Mouse (Mus musculus) gastrocnemius, postnatal 4 days (tissue): ENCODE results near the gene Adra1b. TPM values are rescaled to one million over a fixed set of nuclear protein-coding genes. Genes with fewer than 3 reads are reported as not detected.

Experiments
- DNase-seq, 2 experiments: peaks; one replicate each; pipeline ENCODE4 v3.0.0; 2021 to 2022; ENCODE audit warnings: low spot score in 2 of 2, mixed read lengths in 2 of 2
- total RNA-seq, 2 experiments: library from RNA; stranded (reverse); gene quantifications; 2 replicates each; pipeline ENCODE4 v1.2.3; 2021

Gene Adra1b
- total RNA-seq, 2 experiments from 2014 or later, result 0.78 to 0.88 TPM

DNA sequence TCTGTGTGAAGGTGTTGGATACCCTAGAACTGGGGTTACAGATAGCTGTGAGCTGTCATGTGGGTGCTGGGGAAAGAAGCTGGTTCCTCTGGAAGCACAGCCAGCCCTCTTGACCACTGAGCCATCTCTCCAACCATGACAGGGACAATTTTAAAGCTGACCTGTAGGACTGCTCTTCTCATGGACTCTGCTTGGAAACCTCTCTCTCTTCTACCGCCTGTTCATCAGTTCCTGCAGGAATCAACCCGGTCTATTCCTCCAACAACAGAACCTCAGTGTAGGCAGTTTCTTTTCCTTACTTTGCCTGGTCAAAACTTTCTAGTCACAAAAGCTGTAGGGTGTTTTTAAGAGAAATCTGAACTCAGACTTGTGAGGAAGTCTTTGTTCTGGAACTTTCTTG is 1.3 kb downstream of the Adra1b start:
- DNase-seq, result no peak

DNA sequence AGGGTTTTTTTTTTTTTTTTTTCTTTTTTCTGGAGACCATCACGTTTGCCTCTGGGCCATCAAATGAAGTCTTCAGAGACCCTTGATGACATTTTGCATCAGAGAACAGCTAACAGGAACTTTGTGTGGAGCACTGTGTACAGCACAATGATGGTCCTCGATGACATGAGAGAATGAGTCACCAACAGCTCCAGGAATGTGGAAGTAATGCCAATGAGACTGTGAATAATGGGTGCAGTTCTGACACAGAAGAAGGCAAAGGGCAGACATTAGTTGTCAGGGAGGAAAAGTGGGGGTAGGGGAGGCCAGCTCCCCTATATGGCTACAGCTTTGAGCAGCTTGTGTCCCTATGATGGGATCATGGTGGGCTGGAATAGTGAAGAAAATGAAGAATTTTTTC is 5.7 kb downstream of the Adra1b start:
- DNase-seq, result no peak

DNA sequence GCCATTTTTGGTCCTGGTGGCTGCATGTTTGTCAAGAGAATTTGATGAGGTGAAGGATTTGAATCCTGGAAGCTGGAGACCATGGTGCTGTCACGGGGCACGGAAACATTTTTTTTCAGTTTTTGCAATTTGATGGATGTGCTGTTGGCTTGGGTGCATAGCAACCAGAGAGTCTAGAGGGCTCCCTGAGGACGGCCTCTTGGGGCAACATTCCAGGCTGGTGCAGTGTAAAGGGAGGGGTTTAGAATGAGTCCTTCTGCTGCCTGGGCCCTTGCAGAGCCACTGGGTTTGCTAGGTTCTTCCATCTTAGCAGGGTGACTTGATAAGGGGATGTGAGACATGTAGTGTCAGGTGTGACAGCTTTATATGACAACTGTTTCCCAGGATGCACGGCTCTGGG is 8.5 kb downstream of the Adra1b start:
- no peak for DNase-seq

DNA sequence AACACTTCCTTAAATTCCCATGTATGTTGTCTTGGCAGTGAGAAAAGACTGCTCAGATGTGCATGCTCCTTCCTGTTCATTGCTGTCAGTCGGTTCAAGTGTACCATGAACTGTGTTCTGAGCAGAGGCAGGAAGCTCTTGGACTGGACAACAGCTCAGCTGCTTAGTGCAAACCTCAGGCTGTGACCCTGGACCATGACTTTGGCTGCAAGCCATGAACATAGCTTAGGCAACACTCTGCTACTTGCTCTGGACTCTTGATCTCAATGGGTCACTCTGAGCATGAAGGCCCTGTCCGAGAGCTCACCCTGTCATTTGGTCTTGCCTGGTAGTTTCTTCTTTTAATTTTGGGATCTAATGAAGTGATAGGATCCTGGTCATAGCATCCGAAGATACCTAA is 9.6 kb downstream of the Adra1b start:
- no peak for DNase-seq

DNA sequence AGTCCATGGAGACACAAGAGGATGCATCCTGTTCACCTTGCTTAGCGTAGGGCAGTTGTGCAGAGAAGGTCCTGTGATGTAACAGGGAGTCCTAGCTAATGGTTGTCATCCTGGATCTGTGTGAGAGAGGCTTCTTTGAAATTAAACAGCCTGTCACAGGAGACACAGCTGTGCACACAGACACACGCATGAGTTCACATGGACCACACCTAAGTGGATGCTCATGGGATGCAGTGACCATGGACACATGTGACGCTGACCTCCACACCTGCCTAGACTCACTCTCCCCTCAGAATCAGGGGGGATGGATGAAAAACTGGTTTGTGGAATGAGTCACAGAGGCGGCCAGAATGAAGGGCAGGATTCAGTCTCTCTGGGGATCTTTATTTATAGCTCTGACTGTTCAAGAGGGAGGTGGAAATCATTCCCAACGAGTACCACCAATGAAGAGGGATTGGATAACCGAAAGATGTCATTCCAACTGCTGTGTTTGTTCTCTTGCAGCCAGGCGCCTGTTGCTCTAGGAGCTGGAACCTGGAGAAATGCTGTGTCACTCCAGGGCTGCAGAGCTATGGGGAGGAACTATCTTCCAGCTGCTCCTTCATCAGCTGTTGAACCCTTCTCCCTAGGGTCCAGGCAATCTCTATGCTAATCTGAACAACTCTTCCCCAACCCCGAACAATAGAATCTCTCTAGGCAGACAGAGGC is 11.6 kb downstream of the Adra1b start:
- DNase-seq, result no peak

DNA sequence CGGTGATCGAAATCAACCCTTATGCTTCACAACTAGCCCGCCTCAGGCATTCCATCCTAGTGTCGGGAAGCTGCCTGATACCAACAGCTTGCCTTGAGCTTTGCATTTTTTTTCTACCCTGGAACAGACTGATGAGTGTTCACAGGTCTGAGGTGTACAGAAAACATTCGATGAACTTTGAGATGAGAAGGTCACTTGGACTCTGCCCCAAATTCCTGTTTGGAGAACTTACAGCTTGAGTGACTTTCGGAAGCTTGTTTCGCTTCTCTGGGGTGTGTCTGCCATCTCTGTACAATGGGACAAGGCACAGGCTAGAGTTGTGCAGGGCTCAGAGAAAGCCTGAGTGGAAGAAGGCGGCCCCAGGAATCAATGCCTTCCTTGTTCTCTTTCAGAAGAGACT is 12.3 kb downstream of the Adra1b start:
- DNase-seq, result no peak

DNA sequence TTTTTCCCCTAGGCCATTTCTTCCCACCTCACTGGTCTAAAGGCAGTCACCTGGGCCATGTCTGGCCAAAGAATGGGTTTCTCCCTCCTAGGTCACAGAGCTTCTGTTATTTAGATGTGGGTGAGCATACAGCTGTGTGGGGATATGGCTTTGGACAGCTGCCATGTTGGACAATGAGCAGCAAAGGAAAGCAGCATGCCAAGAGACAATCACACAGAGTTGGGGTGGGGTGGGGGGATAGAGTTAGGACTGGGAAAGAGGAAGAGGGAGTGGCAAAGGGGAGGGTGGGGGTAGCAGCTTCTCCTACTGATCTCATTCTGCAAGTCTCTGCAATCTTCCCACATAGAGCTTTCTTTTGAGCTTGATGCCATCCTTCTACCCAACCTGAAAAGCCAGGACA is 13.4 kb downstream of the Adra1b start:
- no peak for DNase-seq

DNA sequence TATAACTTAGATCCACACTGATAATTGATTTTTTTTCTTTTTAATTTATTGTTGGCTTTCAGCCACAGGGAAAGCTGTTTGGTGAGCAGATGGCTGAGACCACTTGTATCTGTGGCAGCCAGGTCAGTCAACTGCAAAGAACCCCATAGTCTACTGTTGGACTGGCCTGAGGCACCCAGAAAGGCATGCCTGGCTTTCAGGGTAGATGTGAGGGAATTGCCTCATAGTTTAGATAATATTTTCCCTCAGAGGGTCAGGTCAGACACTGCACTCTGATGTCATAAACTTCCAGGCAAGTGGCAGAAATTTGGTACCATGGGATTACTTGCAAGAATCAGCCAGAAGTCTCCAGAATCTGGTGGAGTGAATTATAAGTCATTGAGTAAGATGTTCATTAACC is 16.5 kb downstream of the Adra1b start:
- DNase-seq, result no peak

DNA sequence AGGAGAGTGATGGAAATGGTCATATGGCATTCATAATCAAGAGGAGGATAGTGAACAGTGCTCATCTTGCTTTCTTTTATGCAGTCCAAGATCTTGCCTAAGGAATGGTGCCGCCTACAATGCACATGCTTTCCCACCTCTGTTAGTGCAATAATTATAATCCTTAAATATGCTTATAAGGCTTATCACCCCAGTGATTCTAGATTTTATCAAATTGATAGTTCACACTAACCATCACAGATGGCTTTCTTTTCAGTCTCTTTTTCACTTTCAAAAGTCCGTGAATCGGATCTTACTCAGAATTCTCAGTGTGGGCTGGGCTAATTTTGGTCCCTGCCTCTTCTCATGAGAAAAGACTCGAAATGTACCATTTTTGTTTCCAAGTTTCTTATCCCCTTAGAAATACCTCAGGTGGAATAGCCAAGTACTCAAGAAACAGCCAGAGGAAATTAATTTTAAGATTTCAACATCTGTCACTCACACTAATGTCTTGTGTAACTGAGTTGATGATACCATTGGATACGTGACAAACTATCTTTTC is 17.3 kb downstream of the Adra1b start:
- no peak for DNase-seq

DNA sequence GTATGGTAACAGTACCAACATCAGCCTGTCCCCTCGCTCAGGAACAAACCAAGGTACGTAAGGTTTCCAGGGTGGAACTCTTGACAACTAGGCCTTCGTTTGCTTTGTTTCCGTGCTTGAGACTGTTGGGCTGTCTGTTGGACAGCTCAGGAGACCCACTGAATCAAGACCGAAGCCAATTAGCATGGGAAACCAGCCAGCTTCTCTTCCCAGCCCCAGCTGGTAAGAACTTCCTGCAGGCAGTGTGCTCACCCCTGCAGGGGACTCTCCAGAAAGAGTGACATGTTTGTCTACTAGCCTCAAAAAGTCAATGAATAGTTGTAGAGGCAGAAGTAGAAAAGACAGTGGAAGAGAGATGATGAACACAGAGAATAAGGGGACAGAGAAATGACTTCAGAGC is 23.8 kb downstream of the Adra1b start:
- no peak for DNase-seq

DNA sequence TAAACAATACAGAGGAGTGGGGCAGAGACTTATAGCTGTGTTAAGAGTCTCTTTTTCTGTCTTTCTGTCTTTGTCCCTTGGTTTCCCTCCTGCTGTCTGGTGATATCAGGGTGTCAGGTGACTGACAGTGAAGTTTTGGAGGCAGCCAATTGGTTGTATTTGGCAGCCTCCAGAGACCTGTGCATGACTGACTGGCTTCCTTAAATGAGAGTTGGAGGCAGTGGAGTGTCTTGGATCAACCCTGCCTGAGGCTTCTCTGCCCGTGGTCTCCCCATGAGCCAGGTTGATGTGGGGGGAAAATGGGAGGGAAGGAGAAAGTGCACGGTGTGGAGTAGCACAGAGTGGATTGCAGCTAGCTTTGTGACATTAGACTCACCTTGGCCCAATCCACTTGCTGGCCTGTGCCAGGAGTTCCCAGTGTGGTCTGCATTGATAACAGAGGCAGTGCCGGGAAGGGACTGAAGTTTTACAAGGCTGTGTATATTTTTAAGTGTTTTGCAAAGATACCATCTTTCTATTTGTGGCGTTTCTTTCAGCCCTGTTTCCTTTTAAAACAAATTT is 33.2 kb downstream of the Adra1b start:
- no peak for DNase-seq

DNA sequence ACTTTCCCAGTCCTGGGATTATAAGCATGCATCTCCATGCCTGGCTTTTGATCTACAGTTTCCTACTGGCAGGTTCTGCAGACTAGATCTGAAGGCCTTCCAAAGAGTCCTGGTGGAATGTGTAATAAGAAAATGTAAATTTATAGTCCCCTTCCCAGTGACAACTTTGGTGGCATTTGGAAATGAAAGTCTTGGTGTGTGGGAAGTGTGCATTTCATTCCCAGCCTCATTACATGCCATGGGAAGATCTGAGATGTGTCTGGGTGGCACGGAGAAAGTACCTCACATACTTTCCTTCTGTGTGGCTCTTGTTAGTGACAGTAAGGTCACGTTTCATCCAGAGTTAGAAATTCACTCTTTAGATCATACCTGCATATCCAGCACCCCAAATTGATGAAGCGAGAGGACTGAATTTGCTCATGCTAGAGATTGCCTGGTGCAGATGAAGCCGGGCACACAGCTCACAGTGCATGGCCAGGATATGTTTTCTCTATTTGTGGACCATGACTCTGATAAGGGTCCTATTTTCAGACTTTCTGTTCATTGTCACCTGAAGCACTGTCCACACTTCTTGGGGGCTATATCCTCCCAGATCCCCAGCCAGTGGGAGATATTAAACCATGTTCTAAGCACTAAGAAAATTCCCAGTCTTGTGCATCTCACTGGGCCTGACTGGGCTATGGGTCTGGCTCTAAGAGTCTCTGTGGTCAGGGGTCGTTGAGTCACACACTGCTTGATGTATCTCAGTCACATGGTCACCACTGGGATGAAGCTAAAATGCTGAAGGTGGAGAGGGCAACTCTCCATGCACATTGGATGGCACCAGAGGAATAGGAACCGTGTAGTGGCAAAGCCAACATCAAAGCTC is 35.5 kb downstream of the Adra1b start:
- no peak for DNase-seq

DNA sequence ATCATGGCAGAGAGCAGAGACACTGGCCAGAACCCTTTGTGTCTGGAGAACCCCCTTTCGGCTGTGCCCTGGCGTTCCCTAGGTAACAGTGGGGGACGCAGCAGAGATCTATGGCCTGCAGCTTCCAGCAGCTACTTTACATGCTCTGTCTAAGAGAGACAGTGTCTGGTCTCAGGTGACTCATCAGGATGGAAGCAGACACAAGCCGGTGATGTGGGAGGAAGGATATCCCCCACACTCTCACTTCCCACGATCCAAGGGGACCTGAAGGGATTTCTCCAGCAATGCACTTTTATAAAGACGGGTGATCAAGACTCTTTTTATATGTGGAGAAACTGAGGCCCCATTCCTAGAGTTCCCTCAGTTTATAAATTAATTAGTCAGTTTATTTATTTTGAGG is 48.0 kb downstream of the Adra1b start:
- DNase-seq, result no peak

DNA sequence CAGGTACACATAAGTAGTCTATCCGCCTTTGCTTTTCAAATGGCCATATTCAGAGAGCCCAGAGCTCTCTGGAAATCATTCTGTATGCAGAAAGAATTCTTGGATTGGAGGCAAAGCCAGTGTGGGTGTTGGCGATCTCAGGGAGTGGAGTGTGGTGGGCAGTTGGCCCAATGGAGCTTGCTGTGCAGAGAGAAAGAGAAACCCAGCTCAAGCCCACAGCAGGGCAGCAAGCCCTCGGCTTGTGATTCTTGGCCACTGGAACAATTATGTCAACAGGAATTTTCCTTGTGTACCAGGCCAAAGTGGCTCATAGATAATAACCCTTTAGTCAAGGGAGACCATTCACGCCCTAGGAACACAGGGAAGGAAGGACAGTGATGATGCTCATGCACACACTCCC is 53.0 kb downstream of the Adra1b start:
- DNase-seq, result no peak

DNA sequence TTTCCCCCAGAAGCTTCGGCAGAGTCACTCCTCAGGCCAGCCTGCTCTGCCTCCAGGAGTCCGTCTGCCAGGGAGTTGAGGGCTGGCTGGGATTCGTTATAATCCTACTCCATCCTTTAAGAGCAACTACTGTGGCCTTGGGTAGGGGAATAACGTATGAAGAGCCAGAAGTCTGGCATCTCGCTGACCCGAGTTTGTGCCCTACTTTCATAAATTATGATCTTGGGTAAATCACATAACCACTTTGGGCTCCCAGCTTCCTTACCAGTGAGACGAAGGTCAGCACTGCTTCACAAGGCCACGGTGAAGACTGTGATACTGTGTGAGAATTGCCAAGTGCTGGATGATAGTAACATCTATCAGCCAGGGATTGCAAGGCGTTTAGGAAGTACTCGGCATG is 59.4 kb downstream of the Adra1b start:
- DNase-seq, result no peak

DNA sequence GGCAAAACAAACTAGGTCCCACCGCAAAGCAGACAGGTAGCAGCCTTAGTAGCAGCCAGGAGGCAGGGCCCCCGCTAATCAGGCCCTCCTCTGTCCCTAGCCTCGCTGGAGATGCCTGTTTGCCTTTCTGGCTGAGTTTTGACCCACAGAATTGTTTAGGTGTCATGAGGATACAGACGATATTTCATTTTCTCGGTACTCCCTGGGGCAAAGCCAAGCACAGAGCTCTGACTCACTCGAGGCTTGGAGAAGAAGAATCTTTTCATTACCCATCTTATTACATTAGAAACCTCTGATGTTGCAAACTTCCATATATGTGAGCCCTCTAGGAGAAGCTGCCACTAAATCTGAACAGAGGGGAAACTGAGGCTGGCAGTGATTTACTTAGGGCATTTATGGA is 60.5 kb downstream of the Adra1b start:
- no peak for DNase-seq

DNA sequence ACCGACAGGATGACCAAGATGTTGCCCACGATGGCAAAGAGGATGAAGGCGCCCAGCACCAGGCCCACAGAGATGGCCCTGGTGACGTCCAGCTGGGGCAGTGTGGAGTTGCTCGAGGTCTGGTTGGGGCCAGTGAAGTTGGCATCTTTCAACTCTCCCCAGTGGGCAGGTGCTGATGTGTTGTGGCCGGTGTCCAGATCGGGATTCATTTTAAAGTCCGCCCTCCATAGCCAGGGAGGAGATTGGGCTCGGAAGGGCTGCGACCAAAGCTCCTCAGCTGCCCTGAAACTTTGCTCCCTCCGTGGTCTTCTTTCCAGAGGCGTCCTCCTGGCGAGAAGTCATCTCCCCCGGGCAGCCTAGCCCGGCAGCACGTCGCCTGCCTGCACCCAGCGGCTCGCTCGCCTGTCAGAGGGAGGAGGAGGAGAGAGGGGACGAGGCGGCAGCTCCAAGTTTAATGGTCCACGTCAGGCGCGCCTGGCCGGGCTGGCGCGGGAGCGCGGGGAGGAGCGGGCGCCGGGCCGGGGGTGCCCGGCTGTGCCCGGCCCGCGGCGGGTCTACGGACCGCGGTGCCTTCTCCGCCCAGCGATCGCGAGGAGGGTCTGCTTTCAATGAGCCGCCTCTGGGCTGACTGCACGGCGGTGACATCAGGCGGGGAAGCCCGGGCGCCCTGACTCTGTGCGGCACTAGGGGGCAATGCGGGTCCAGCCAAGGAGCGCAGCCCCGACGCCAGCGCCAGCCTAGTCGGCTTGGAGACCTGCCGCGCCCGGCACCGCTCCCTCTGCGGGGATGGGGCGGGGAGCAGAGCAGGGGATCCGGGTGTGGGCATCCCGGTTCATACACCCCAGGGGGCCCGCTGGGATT is 64.9 kb downstream of the Adra1b start:
- DNase-seq, result peak; percentile 67 to 77

DNA sequence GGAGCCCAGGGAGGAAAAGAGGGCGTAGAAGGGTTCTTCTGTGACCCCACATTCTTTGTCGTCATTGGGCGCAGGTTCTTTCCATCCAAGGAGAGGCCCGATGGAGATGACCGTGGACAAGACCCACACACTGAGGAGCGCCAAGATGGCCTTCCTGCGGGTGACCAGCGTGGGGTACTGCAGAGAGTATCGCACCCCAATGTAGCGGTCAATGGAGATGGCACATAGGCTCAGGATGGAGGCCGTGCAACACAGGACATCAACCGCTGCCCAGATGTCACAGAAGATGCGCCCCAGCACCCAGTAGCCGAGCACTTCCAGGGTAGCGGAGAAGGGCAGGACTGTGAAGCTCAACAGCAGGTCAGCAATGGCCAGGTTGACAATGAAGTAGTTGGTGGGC is 65.6 kb downstream of the Adra1b start:
- DNase-seq, result no peak

DNA sequence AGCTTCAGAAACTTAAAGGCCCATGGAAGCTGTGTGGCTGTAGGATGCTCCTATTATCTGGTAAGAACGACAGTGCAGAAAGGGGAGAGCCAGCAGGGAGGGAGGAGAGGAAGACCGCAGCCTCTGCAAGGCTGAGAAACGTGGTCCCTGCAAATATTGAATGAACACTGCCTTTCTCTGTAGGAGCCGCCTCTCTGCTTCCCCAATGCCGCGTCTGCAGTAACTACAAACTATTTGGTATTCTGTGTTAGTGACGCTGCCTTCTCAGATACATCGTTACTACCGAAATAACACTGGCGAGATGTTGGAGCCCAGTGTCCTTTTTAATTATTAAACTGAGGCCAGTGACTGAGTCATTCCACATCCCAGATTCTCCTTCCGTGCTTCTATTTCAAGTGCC is 66.5 kb downstream of the Adra1b start:
- DNase-seq, result no peak

DNA sequence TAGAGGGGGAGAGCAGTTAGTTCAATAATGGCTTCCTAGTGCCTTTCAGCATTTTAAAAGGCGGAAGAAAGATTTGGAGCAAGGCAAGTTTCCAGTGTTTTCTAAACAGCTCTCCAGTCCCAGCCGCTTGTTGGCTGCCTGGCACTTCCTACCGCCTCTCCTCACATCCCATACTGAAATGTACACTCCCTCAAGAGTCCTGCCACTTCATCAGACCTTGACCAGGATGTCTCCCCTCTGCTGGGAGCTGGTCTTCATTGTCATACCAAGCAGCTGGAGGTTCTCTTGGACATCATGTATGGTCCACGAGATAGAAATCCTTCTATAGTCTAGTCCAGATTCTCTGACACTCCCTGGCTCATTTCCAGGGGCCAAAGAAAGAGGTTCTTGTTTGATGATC is 69.5 kb downstream of the Adra1b start:
- no peak for DNase-seq

DNA sequence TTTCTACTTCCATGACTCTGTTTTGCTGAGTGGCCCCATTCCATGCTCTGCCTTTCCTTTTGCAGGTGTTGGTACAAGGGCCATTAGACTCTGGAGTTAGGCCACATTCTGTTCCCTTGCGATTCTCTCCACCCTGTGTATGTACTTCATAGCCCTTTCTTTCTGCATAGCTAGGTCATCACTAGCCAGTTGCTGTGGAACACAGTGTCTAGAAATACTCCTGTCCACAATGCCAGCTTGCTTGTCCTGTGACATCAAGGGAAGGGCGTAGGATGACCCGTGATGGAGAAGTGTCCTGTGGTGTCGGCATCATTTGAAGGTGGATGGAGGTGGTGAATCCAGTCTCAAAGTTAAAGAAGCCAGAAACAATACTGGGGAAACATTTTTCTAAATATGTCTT is 74.2 kb downstream of the Adra1b start:
- no peak for DNase-seq
